Mouse (Mus musculus) kidney, adult 11 months (tissue): ENCODE measurements around the gene Izumo4.

Experiments used
- DNase-seq: peaks from one replicate; pipeline ENCODE4 v3.0.0; 2022

The Izumo4 gene

GRCm38 (mm10) chr10:80669737-80670485 is 32.1 kb upstream of the Izumo4 start:
- DNase-seq = peak; percentile 97

- no peak for DNase-seq
Observed at GRCm38 (mm10) chr10:80670531-80670930, 31.5 kb upstream of the Izumo4 start.

GRCm38 (mm10) chr10:80671251-80671650 is 30.7 kb upstream of the Izumo4 start:
- no peak for DNase-seq

GRCm38 (mm10) chr10:80671936-80672690 is 29.9 kb upstream of the Izumo4 start:
- peak; percentile 55 for DNase-seq

GRCm38 (mm10) chr10:80673690-80674089 is 28.3 kb upstream of the Izumo4 start:
- no peak for DNase-seq

- DNase-seq = peak; percentile 81
Observed at GRCm38 (mm10) chr10:80674161-80674711, 27.7 kb upstream of the Izumo4 start.

- DNase-seq = no peak
Observed at GRCm38 (mm10) chr10:80674851-80675404, 27.1 kb upstream of the Izumo4 start.

GRCm38 (mm10) chr10:80675405-80676197 is 26.4 kb upstream of the Izumo4 start:
- peak; percentile 48 for DNase-seq

- DNase-seq = peak; percentile 99
Observed at GRCm38 (mm10) chr10:80676198-80676928, 25.6 kb upstream of the Izumo4 start.

GRCm38 (mm10) chr10:80677128-80677875 is 24.7 kb upstream of the Izumo4 start:
- DNase-seq = no peak

GRCm38 (mm10) chr10:80677942-80678436 is 24.0 kb upstream of the Izumo4 start, which contains the start of gene Mknk2:
Gene Mknk2 (minus strand): TSS chr10:80678112.
- DNase-seq = peak; percentile 98

GRCm38 (mm10) chr10:80678601-80679377 is 23.2 kb upstream of the Izumo4 start:
- no peak for DNase-seq

- no peak for DNase-seq
Observed at GRCm38 (mm10) chr10:80679556-80680259, 22.3 kb upstream of the Izumo4 start.

GRCm38 (mm10) chr10:80680260-80680696 is 21.7 kb upstream of the Izumo4 start:
- no peak for DNase-seq

GRCm38 (mm10) chr10:80682003-80682402 is 20.0 kb upstream of the Izumo4 start:
- DNase-seq = no peak

GRCm38 (mm10) chr10:80683647-80684046 is 18.3 kb upstream of the Izumo4 start:
- DNase-seq = no peak

GRCm38 (mm10) chr10:80684214-80684613 is 17.8 kb upstream of the Izumo4 start:
- DNase-seq = peak; percentile 78

- DNase-seq = no peak
Observed at GRCm38 (mm10) chr10:80684984-80685383, 17.0 kb upstream of the Izumo4 start.

GRCm38 (mm10) chr10:80686617-80687016 is 15.4 kb upstream of the Izumo4 start:
- DNase-seq = no peak
